Mouse (Mus musculus): ENCODE results near the gene Mapk8ip2. TPM values are rescaled to one million over a fixed set of nuclear protein-coding genes. Genes with fewer than 3 reads are reported as not detected.

The Mapk8ip2 gene
- polyA plus RNA-seq, 1 experiment, result not detected

DNA sequence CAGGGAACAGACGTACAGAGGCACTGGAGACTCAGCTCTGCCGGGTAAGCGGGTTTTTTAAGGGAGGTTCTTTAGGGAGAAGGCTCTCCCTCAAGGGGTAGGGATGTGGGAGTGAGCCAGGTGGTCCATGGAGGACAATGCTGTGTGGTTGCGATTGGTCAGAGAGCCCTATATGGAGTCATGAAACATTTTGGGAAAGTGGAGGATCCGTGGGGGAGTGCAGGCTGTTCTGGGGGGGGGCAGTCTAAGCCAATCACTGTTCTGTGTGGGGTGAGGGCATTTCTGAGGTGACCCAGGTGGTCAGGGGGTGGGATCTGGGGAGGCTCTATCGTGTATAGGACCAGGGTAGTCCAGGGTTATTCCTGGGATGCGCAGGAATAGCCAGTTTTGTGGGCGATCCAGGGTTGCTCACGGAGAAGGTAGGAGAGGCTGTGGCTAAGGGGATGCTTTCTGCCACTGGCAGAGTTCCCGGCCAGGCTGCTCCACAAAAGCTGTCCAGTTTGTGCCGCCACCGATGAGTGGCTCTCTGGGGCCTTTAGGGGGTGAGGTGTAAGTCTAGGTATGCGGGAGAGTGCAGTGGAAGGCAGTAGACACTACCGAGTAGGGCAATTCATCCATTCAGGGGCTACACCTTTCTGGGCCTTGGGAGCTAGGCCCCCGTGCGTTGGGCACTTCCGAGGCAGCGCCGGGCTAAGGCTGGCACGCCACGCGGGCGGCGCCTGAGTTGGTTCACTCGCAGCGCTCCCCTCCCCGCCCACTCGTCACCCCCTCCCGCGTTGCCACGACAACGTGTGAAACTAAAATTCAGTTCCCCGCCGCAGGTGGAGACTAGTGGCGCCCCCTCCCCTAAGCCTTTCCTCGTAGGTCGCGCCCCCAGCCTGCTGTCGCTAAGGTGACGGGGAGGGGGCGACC, 44.6 kb downstream of the Mapk8ip2 start:
- Histone ChIP-seq H3K4me1 (ENCODE audit: control insufficient read depth, insufficient read depth, low read length) (no peaks in the 10 kb centered on the region), H3K27ac (ENCODE audit: control insufficient read depth, insufficient read depth, low read depth, low read length, poor library complexity) (no peak overlapping the region), H3K4me3 (replicated peaks; ENCODE audit: control insufficient read depth, low read depth, low read length) (no peak overlapping the region)
- WGBS, result 2% methylated on average over 41 of the region's 41 CpGs
- TF ChIP-seq CTCF (IDR thresholded peaks at IDR 0.05; ENCODE audit: control insufficient read depth, insufficient read depth, low read length) (no peak), POLR2A (IDR thresholded peaks at IDR 0.05; ENCODE audit: borderline replicate concordance, control insufficient read depth, low read depth, low read length) (no peak)

- no peak for TF ChIP-seq POLR2A (IDR thresholded peaks at IDR 0.05; ENCODE audit: borderline replicate concordance, control insufficient read depth, low read depth, low read length)
- no peak for TF ChIP-seq CTCF (IDR thresholded peaks at IDR 0.05; ENCODE audit: control insufficient read depth, insufficient read depth, low read length)
- under 1% methylated on average over 36 of the region's 72 CpGs for WGBS
- H3K4me1 ChIP-seq (ENCODE audit: control insufficient read depth, insufficient read depth, low read length), result no peaks in the 10 kb centered on the region
- peak within 1 kb of the TSS; percentile 21 for H3K4me3 ChIP-seq (replicated peaks; ENCODE audit: control insufficient read depth, low read depth, low read length)
- no peak within 1 kb of the TSS for H3K27ac ChIP-seq (ENCODE audit: control insufficient read depth, insufficient read depth, low read depth, low read length, poor library complexity)
These were observed 45.4 kb downstream of the Mapk8ip2 start, which contains the start of gene Shank3 for GRCm38 (mm10) chr15:89498961-89499688. Gene Shank3 (plus strand): TSS chr15:89499623.

DNA sequence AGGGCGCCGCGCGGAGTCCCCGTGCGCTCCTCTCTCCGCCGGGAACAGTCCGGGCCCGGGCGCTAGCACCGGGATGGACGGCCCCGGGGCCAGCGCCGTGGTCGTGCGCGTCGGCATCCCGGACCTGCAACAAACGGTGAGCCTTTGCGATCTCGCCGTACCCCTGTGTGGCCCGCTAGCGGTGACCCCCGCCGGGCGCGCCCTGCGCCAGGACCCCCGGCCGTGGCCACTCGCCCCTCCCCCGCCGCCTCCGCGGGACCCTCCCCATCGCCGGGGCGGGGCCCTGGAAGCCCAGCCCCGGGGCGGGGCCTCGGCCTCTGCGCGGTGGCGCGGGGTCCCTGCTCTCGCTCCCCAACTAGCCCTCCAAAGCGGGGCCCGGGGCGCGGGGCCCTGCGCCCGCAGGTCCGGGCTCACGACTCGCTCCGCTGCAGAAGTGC, 46.1 kb downstream of the Mapk8ip2 start:
- no peak for TF ChIP-seq POLR2A (IDR thresholded peaks at IDR 0.05; ENCODE audit: borderline replicate concordance, control insufficient read depth, low read depth, low read length)
- TF ChIP-seq CTCF (IDR thresholded peaks at IDR 0.05; ENCODE audit: control insufficient read depth, insufficient read depth, low read length), result no peak
- under 1% methylated on average over 50 of the region's 60 CpGs for WGBS
- no peak overlapping the region for H3K27ac ChIP-seq (ENCODE audit: control insufficient read depth, insufficient read depth, low read depth, low read length, poor library complexity)
- H3K4me1 ChIP-seq (ENCODE audit: control insufficient read depth, insufficient read depth, low read length), result no peaks in the 10 kb centered on the region
- no peak overlapping the region for H3K4me3 ChIP-seq (replicated peaks; ENCODE audit: control insufficient read depth, low read depth, low read length)

GRCm38 (mm10) chr15:89500221-89500791, 46.6 kb downstream of the Mapk8ip2 start:
- WGBS, result 22% methylated on average over 35 of the region's 35 CpGs
- peak overlapping the region; percentile 21 for H3K4me3 ChIP-seq (replicated peaks; ENCODE audit: control insufficient read depth, low read depth, low read length)

GRCm38 (mm10) chr15:89501321-89501720, 47.6 kb downstream of the Mapk8ip2 start:
- 66% methylated on average over 3 of the region's 3 CpGs for whole genome bisulfite sequencing
- no peak overlapping the region for H3K27ac ChIP-seq (ENCODE audit: control insufficient read depth, insufficient read depth, low read depth, low read length, poor library complexity)
- no peaks in the 10 kb centered on the region for H3K4me1 ChIP-seq (ENCODE audit: control insufficient read depth, insufficient read depth, low read length)
- no peak overlapping the region for H3K4me3 ChIP-seq (replicated peaks; ENCODE audit: control insufficient read depth, low read depth, low read length)
- no peak for TF ChIP-seq CTCF (IDR thresholded peaks at IDR 0.05; ENCODE audit: control insufficient read depth, insufficient read depth, low read length)
- TF ChIP-seq POLR2A (IDR thresholded peaks at IDR 0.05; ENCODE audit: borderline replicate concordance, control insufficient read depth, low read depth, low read length), result no peak

More at GRCm38 (mm10) chr15:89500221-89500791, 46.6 kb downstream of the Mapk8ip2 start:
- TF ChIP-seq POLR2A (IDR thresholded peaks at IDR 0.05; ENCODE audit: borderline replicate concordance, control insufficient read depth, low read depth, low read length) (no peak), CTCF (IDR thresholded peaks at IDR 0.05; ENCODE audit: control insufficient read depth, insufficient read depth, low read length) (no peak)
- Histone ChIP-seq H3K27ac (ENCODE audit: control insufficient read depth, insufficient read depth, low read depth, low read length, poor library complexity) (no peak overlapping the region), H3K4me1 (ENCODE audit: control insufficient read depth, insufficient read depth, low read length) (no peaks in the 10 kb centered on the region)

- whole genome bisulfite sequencing, result 70% methylated on average over 9 of the region's 9 CpGs
- H3K4me1 ChIP-seq (ENCODE audit: control insufficient read depth, insufficient read depth, low read length), result no peaks in the 10 kb centered on the region
- no peak overlapping the region for H3K27ac ChIP-seq (ENCODE audit: control insufficient read depth, insufficient read depth, low read depth, low read length, poor library complexity)
- TF ChIP-seq POLR2A (IDR thresholded peaks at IDR 0.05; ENCODE audit: borderline replicate concordance, control insufficient read depth, low read depth, low read length) (no peak), CTCF (IDR thresholded peaks at IDR 0.05; ENCODE audit: control insufficient read depth, insufficient read depth, low read length) (no peak)
- H3K4me3 ChIP-seq (replicated peaks; ENCODE audit: control insufficient read depth, low read depth, low read length), result no peak overlapping the region
These were observed 51.1 kb downstream of the Mapk8ip2 start for GRCm38 (mm10) chr15:89504838-89505237.

- Histone ChIP-seq H3K4me1 (ENCODE audit: control insufficient read depth, insufficient read depth, low read length) (no peaks in the 10 kb centered on the region), H3K27ac (ENCODE audit: control insufficient read depth, insufficient read depth, low read depth, low read length, poor library complexity) (no peak overlapping the region), H3K4me3 (replicated peaks; ENCODE audit: control insufficient read depth, low read depth, low read length) (no peak overlapping the region)
- WGBS, result 60% methylated on average over 8 of the region's 8 CpGs
- TF ChIP-seq POLR2A (IDR thresholded peaks at IDR 0.05; ENCODE audit: borderline replicate concordance, control insufficient read depth, low read depth, low read length) (no peak), CTCF (IDR thresholded peaks at IDR 0.05; ENCODE audit: control insufficient read depth, insufficient read depth, low read length) (no peak)
These were observed 54.0 kb downstream of the Mapk8ip2 start for GRCm38 (mm10) chr15:89507751-89508150.

DNA sequence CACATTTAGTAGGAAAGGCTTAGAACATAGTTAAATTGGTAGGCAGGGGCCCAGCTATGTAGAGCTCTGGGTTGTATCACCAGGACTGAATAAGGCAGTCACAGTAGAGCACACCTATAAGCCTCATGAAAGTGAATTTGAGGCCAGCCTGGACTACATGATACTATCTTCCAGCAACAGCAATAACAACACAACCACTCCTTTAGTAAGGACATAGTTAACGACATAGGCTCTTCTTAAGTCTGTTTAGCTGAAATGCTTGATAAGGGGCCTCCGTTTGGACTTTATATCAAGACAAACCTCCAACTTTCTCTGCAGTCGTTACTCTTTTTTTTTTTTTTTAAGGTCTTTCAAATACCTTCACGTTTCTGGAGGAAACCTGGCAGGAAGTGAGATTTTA, 59.0 kb downstream of the Mapk8ip2 start:
- WGBS, result 18% methylated on average over 4 of the region's 4 CpGs
- no peak overlapping the region for H3K27ac ChIP-seq (ENCODE audit: control insufficient read depth, insufficient read depth, low read depth, low read length, poor library complexity)
- TF ChIP-seq POLR2A (IDR thresholded peaks at IDR 0.05; ENCODE audit: borderline replicate concordance, control insufficient read depth, low read depth, low read length), result no peak
- no peaks in the 10 kb centered on the region for H3K4me1 ChIP-seq (ENCODE audit: control insufficient read depth, insufficient read depth, low read length)
- no peak overlapping the region for H3K4me3 ChIP-seq (replicated peaks; ENCODE audit: control insufficient read depth, low read depth, low read length)

Other genes with a start within 250 kb of the Mapk8ip2 start
- gene Ppp6r2, start 242.4 kb upstream of the Mapk8ip2 start, polyA plus RNA-seq (2011; ENCODE audit: insufficient read depth, insufficient read length, low replicate concordance, missing spikeins), result 42.6 and 54.0 TPM in 2 replicates
- 54.0 and 160 TPM in 2 replicates for gene Sbf1, start 138.6 kb upstream of the Mapk8ip2 start, polyA plus RNA-seq (2011; ENCODE audit: insufficient read depth, insufficient read length, low replicate concordance, missing spikeins)
- gene Adm2, start 131.2 kb upstream of the Mapk8ip2 start, polyA plus RNA-seq (2011; ENCODE audit: insufficient read depth, insufficient read length, low replicate concordance, missing spikeins), result 2.7 TPM in 1 of 2 replicates, not detected in the other
- gene Miox, start 119.5 kb upstream of the Mapk8ip2 start, polyA plus RNA-seq (2011; ENCODE audit: insufficient read depth, insufficient read length, low replicate concordance, missing spikeins), result 15.5 TPM in 1 of 2 replicates, not detected in the other
- 16.7 and 42.0 TPM in 2 replicates for gene Lmf2, start 98.3 kb upstream of the Mapk8ip2 start, polyA plus RNA-seq (2011; ENCODE audit: insufficient read depth, insufficient read length, low replicate concordance, missing spikeins)
- 144 and 191 TPM in 2 replicates for gene Ncaph2, start 98.2 kb upstream of the Mapk8ip2 start, polyA plus RNA-seq (2011; ENCODE audit: insufficient read depth, insufficient read length, low replicate concordance, missing spikeins)
- gene Sco2, start 80.1 kb upstream of the Mapk8ip2 start, polyA plus RNA-seq (2011; ENCODE audit: insufficient read depth, insufficient read length, low replicate concordance, missing spikeins), result 3.5 and 7.7 TPM in 2 replicates
- not detected in 2 replicates for gene Tymp, start 76.9 kb upstream of the Mapk8ip2 start, polyA plus RNA-seq (2011; ENCODE audit: insufficient read depth, insufficient read length, low replicate concordance, missing spikeins)
- 1.7 and 4.9 TPM in 2 replicates for gene Odf3b, start 74.6 kb upstream of the Mapk8ip2 start, polyA plus RNA-seq (2011; ENCODE audit: insufficient read depth, insufficient read length, low replicate concordance, missing spikeins)
- gene Klhdc7b, start 69.0 kb upstream of the Mapk8ip2 start, polyA plus RNA-seq (2011; ENCODE audit: insufficient read depth, insufficient read length, low replicate concordance, missing spikeins), result not detected in 2 replicates
- not detected in 2 replicates for gene Syce3, start 43.4 kb upstream of the Mapk8ip2 start, polyA plus RNA-seq (2011; ENCODE audit: insufficient read depth, insufficient read length, low replicate concordance, missing spikeins)
- 4.3 and 4.7 TPM in 2 replicates for gene Cpt1b, start 28.1 kb upstream of the Mapk8ip2 start, polyA plus RNA-seq (2011; ENCODE audit: insufficient read depth, insufficient read length, low replicate concordance, missing spikeins)
- 1.5 TPM in 1 of 2 replicates, not detected in the other for gene C730034F03Rik, start 24.3 kb upstream of the Mapk8ip2 start, polyA plus RNA-seq (2011; ENCODE audit: insufficient read depth, insufficient read length, low replicate concordance, missing spikeins)
- gene Gm44502, start 24.2 kb upstream of the Mapk8ip2 start, polyA plus RNA-seq (2011; ENCODE audit: insufficient read depth, insufficient read length, low replicate concordance, missing spikeins), result 1.9 and 5.4 TPM in 2 replicates
- gene Chkb, start 24.0 kb upstream of the Mapk8ip2 start, polyA plus RNA-seq (2011; ENCODE audit: insufficient read depth, insufficient read length, low replicate concordance, missing spikeins), result 62.9 and 126 TPM in 2 replicates
- gene Arsa, start 23.5 kb downstream of the Mapk8ip2 start, polyA plus RNA-seq (2011; ENCODE audit: insufficient read depth, insufficient read length, low replicate concordance, missing spikeins), result 4.1 and 7.2 TPM in 2 replicates
- gene Shank3, start 45.7 kb downstream of the Mapk8ip2 start, polyA plus RNA-seq (2011; ENCODE audit: insufficient read depth, insufficient read length, low replicate concordance, missing spikeins), result 19.5 and 23.6 TPM in 2 replicates
- not detected in 2 replicates for gene Acr, start 114.4 kb downstream of the Mapk8ip2 start, polyA plus RNA-seq (2011; ENCODE audit: insufficient read depth, insufficient read length, low replicate concordance, missing spikeins)
- 2.3 and 2.4 TPM in 2 replicates for gene Rabl2, start 138.0 kb downstream of the Mapk8ip2 start, polyA plus RNA-seq (2011; ENCODE audit: insufficient read depth, insufficient read length, low replicate concordance, missing spikeins)

Data from bone marrow, adult 2 months (tissue).